Mouse (Mus musculus) adrenal gland, postnatal 14 days (tissue): ENCODE results near the gene Pgap3. TPM values are rescaled to one million over a fixed set of nuclear protein-coding genes. Genes with fewer than 3 reads are reported as not detected.

Experiments
- DNase-seq: peaks from one replicate; pipeline ENCODE4 v3.0.0; 2021; ENCODE audit warnings: mixed read lengths
- long read RNA-seq, 2 experiments: library from polyadenylated mRNA; stranded (forward); transcript quantifications; one replicate each; pipeline ENCODE4 v2.0.0; 2021
- total RNA-seq: library from RNA; stranded (reverse); gene quantifications from 2 replicates; pipeline ENCODE4 v1.2.3, GENCODE M21; 2021

Gene Pgap3
- 5.3 and 5.9 TPM in 2 replicates for total RNA-seq
- long read RNA-seq, experiment 1 = 0 reads
- long read RNA-seq, experiment 2, partial matches to known transcripts = 1 of 5 reads
- long read RNA-seq, experiment 2, other reads (novel, unspliced or antisense) = 1 of 5 reads

GRCm38 (mm10) chr11:98400161-98400726 lies at the start of gene Pgap3:
Gene Pgap3 (minus strand): TSS chr11:98400490.
- peak; percentile 93 for DNase-seq

GRCm38 (mm10) chr11:98449419-98449818 lies 49.1 kb upstream of the Pgap3 start:
- no peak for DNase-seq

GRCm38 (mm10) chr11:98448191-98448790 lies 48.0 kb upstream of the Pgap3 start:
- DNase-seq = no peak

DNA sequence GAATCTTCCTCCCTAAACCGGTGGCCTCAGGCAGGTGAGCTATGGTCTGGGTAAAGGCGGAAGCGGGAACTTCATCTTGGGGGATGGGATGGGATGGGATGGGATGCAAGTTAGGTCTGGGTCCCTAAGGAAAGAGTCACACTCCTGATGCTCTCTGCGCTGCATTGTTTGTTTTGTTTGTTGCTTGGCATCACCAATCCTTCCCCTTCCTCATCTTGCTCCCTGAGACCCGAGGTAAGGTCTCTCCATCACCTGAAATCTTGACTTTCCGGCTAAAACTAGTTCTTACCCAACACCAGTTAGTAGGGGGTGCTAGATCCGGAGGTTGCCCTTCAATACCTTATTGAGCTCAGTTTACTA lies 47.2 kb upstream of the Pgap3 start:
- DNase-seq = no peak

GRCm38 (mm10) chr11:98446562-98447474 lies 46.5 kb upstream of the Pgap3 start:
- DNase-seq = no peak

DNA sequence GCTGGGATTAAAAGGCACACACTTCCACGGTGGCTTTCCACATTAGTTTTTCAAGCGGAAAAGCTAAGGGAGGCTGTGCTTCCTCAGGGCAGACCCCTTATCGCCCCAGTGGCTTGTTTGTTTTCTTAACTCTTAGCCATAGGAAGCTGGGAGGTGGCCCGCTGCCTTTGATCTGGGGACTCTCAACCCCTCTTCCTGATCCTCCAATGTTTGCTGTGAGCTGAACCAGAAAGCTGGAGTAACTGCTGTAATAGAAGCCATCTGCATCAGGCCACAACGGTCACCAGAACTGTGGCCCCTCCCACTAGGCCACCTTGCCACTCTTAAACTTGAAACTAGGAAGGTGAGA lies 45.9 kb upstream of the Pgap3 start, which contains the start of gene Grb7:
Gene Grb7 (plus strand): TSS at position 182 of the 349 bp plus-strand sequence.
- DNase-seq = no peak

DNA sequence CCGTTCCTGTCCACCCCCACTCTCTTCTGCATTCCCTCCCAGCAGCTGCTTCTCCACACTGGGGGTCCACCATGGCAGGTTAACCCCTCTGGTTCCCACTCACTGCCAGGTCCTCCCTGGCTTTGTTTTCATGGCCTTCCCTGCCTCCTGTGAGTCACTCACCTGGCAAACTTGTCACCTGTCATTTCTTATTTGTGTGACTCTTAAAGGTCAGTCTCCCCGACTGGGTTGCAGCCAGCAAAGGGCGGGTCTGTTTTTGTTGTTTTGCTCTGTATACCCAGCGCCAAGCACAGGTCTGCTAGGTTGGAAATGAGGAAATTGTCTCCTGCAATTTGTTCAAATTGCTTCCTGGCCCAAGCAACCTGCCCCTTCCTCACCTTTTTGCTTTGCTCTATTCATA lies 45.4 kb upstream of the Pgap3 start:
- no peak for DNase-seq

- no peak for DNase-seq
Measured at GRCm38 (mm10) chr11:98445238-98445637, 44.9 kb upstream of the Pgap3 start.

GRCm38 (mm10) chr11:98443688-98444087 lies 43.4 kb upstream of the Pgap3 start:
- DNase-seq = no peak

DNA sequence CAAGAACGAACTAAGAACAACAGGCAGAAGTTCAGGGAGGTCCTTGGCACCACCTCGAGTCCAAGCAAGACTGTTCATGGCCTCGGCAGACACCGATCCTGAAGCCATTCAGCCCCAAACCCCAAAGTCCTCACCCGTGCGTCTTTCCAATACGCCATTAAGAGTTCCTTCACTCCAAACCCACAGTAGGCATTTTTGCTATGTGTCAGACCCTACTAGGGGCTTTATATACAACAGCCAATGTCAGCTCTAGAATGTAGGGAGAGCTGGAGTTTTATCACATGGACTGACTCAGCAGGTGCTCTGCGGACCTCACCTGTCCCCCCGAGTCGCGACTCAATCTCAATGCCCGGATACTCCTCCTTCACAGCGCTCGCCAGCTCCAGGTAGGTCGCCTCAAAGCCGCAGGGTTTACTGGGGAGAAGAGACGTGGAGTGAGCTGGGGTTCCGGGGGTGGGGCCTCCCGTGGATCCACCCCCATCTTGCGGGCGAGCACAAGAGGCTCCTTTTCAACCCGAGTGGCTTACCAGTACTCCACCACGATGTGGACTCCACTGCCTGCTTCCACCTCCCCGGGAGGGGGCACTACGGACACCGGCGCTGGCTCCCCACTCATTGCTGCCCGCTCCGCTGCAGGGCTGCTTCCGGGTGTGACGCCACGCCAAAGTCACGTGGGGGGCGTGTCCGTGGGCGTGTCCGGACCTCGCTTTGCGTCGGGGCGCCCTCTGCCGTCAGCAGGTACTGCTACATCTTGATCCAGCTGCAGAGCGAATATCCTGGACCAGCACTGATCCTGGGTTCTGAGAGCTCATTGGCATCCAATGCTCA lies 38.3 kb upstream of the Pgap3 start, which contains the start of gene Mien1:
Gene Mien1 (minus strand): TSS at position 661 of the 828 bp plus-strand sequence.
- peak; percentile 97 for DNase-seq

DNA sequence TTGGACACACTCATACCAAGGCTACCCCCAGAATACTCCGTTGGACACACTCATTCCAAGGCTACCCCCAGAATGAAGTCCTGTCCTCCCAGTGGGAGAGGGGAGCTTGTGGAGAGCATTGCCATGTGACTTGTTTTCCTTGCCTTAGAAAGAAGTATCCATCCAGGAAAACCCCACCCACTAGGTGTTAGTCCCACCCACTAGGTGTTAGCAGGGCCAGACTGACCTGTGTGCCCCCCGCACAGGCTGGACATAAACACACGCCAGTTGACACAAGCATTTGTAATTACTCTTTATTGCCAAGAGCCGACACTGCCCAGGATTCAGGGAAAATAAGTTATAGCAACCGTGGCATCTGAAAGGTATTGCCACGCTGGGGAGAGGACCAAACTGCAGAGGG lies 37.2 kb upstream of the Pgap3 start:
- DNase-seq = no peak

DNA sequence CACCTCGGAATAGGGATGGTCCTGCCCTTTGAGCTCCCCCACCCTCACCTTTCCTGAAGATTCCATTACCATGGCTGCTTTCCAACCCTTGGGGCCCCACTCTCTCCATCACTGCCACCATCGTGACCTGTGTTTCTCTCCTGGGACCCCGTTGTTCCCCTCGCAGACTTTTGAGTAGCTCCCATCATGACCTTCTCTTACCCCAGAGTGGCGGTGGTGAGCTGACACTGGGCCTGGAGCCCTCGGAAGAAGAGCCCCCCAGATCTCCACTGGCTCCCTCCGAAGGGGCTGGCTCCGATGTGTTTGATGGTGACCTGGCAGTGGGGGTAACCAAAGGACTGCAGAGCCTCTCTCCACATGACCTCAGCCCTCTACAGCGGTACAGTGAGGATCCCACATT lies 35.4 kb upstream of the Pgap3 start:
- DNase-seq = no peak

DNA sequence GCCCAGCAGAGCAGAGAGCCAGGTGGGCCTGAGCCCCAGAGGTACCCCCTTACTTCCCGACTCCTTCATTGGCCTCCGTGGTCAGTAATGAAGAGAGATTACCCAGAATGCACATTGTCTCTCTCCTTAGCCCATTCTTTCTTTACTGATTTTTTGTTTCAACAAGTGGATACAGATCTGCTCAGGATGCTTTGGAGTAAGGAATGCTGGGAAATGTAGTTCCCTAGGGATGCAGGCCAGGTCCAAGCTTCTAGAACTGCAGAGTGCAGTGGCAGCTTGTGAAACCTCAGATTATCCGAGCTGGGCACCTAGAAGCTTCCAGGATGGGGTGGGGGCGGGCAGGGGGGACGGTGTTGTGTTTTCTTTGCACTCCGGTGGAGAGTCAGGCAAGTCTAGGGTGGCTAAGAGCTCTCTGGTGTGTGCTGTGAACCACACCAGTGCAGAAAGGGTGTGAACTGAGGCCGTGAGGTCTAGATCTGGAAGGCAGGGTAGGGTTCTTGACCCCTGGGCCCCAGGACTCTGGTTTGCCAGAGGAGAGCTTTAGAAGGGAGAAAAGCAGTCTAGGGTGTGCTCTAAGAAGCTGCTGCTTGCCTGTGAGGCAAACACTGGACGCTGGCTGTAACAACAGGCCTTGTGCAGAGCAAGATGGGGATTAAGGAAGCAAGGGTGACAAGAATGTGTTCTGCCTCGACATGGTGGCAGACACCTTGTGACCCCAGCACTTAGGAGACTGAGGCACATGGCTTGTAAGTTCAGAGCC lies 31.6 kb upstream of the Pgap3 start:
- DNase-seq = no peak

GRCm38 (mm10) chr11:98428436-98428835 lies 28.1 kb upstream of the Pgap3 start:
- no peak for DNase-seq

DNA sequence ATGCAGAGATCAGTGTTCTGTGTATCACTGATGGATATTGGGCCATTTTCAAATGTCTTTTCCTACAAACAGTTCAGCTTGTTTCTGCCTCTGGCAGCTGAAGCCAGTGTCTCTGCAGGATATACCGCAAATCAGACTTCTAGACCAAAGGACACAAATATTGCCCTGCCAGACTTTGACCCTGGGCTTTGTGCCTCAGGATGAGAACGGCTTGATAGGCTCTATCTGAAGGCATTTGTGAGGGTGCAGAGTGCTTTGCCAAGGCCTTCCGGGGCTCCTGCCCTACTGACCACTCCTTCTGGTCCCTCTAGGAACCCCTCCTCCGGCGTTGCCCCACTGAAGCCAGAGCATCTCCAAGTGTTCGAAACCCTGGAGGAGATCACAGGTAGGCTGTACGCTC lies 26.3 kb upstream of the Pgap3 start:
- no peak for DNase-seq

DNA sequence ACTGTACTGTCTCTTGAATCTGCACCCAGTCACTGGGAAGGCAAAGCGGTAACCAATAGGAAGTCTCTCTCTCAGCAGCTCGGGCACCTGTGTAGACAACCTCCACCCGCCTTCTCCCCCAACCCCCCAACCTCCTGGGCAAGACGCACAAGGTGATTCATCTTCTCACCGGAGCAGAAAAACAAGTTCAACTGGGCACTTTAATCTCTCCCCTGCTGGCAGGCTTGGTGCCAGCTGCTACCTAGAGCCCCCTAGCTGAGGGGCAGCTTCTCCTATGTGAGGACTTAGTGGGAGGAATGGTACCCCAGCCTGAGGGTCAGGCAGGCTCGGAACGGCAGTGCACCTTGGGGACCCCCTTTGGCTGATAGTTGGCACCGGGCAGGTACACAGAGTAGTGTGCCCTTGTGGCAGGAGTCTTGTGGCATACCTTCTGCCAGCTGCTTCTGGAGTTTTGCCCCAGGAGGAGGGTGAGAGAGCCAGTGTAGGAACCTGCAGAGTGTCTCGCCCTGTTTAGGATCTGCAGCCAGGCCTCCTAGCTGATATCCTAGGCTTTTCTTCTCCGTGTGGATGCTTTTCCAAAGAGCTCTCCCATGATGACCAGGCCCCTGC lies 18.8 kb upstream of the Pgap3 start:
- DNase-seq = no peak

GRCm38 (mm10) chr11:98418273-98418672 lies 18.0 kb upstream of the Pgap3 start:
- DNase-seq = no peak

DNA sequence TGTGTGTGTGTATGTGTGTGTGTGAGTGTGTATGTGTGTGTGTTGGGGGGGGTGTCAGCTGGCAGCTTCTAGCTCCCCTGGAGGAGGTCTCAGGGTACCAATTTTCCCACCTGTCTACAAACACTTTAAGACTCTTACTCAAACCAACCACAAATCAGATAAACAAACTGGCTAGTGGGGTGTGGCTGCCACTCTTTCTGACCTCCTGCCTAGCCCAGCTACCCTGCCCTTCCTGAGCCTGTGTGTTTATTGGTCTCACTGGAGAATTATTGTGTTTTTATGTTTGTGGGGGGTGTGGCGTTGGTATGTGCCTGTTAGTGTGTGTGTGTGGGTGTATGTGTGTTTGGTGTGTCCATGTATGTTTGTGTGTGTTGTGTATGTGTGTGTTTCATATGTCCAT lies 16.8 kb upstream of the Pgap3 start:
- DNase-seq = no peak

- DNase-seq = no peak
Measured at GRCm38 (mm10) chr11:98414162-98414561, 13.9 kb upstream of the Pgap3 start.

- no peak for DNase-seq
Measured at GRCm38 (mm10) chr11:98413731-98414130, 13.4 kb upstream of the Pgap3 start.

GRCm38 (mm10) chr11:98412797-98413301 lies 12.6 kb upstream of the Pgap3 start:
- peak; percentile 37 for DNase-seq
